Mouse (Mus musculus) hindbrain, embryonic 16.5 days (tissue): ENCODE results near the gene Slc7a7. TPM values are rescaled to one million over a fixed set of nuclear protein-coding genes. Genes with fewer than 3 reads are reported as not detected.

ENCODE experiments used
- ATAC-seq: fragments of 200-750 bp; cut with Nextera tagmentation; 2 replicates; pipeline ENCODE4 v1.8.0; 2017; ENCODE audit warnings: moderate TSS enrichment, moderate library complexity
- H3K27ac ChIP-seq: fragments of 300-500 bp; sonication (generic); 2 replicates; pipeline ENCODE4 v1.5.1; 2014; ENCODE audit warnings: low read depth, mild to moderate bottlenecking, control low read depth, low read length, moderate library complexity
- H3K27me3 ChIP-seq: fragments of 300-500 bp; sonication (generic); replicated peaks from 2 replicates; pipeline ENCODE4 v1.6.1; 2014; ENCODE audit warnings: low read length; ENCODE audit not compliant: control insufficient read depth, insufficient read depth
- H3K36me3 ChIP-seq: fragments of 300-500 bp; sonication (generic); 2 replicates; pipeline ENCODE4 v1.6.1; 2014; ENCODE audit warnings: mild to moderate bottlenecking, low read length, moderate library complexity, mixed read lengths; ENCODE audit not compliant: control insufficient read depth, insufficient read depth
- H3K4me1 ChIP-seq: fragments of 300-500 bp; sonication (generic); 2 replicates; pipeline ENCODE4 v1.6.1; 2014; ENCODE audit warnings: low read depth, low read length; ENCODE audit not compliant: control insufficient read depth, insufficient read depth
- H3K4me2 ChIP-seq: fragments of 300-500 bp; sonication (generic); 2 replicates; pipeline ENCODE4 v1.6.1; 2014; ENCODE audit warnings: mild to moderate bottlenecking, low read length, control low read depth, moderate library complexity
- H3K4me3 ChIP-seq: fragments of 300-500 bp; sonication (generic); 2 replicates; pipeline ENCODE4 v1.5.1; 2014; ENCODE audit warnings: mild to moderate bottlenecking, low read length, control low read depth, moderate library complexity
- H3K9ac ChIP-seq: fragments of 300-500 bp; sonication (generic); 2 replicates; pipeline ENCODE4 v1.6.1; 2014; ENCODE audit warnings: low read depth, mild to moderate bottlenecking, control low read depth, low read length, moderate library complexity
- H3K9me3 ChIP-seq: fragments of 300-500 bp; sonication (generic); 2 replicates; pipeline ENCODE4 v1.6.1; 2014; ENCODE audit warnings: mild to moderate bottlenecking, low read length, moderate library complexity; ENCODE audit not compliant: control insufficient read depth
- WGBS: fragments of 180-500 bp; shearing (Covaris S2); extraction: QIAGEN DNeasy Blood & Tissue Kit; methylation state at CpG from one replicate; pipeline ENCODE4 v1.1.7; 2014; 5-methylcytosine and 5-hydroxymethylcytosine counted together
- polyA plus RNA-seq: library from polyadenylated mRNA; unstranded; fragments of >200 nt; fragmentation: Nextera tagmentation; extraction: Ambion mirVana; gene quantifications from 2 replicates; pipeline ENCODE4 v1.2.1, GENCODE M21; 2015

Gene Slc7a7
- polyA plus RNA-seq, 1 experiment from 2014 or later = 4.9 TPM

DNA sequence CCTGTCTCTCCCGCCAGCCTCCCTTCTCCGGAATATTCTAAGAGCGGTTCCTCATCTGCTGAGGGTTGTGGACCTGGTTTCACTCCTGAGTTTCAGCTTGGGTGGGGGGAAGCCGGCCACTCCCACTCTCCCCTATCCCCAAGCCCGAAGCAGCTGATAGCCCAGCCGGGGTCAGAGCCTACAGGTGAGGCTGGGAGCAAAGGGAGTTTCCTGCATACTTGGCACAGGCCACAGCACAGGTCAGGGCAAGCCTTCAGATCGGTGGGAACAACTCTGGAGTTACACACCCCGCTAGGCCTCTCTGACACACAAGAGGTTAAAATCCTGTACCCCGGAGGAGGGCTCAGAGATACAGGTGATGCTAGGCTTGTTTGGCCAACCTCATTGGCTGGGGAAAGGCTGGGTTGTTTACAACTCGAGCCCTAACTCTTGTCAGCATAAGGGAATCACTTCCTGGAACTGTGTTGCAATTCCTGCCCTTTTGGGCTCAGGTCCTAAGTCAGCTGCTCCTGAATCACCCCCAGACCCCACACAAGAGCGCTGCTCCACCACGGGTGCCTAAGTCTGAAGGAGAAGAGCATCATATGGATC, 16.5 kb upstream of the Slc7a7 start:
- Histone ChIP-seq H3K27me3 (peaks cover 3% of the 10 kb centered on the region; the same call in 1 of the 2 replicates), H3K9me3 (no peaks in the 10 kb centered on the region), H3K27ac (no peak overlapping the region), H3K36me3 (0 out of 2 replicates have a peak, but pooled peaks cover 5% of the 10 kb centered on the region), H3K4me2 (peak overlapping the region; percentile 78), H3K9ac (peak overlapping the region; percentile 0; the same call in 1 of the 2 replicates), H3K4me1 (peaks cover 15% of the 10 kb centered on the region), H3K4me3 (peak overlapping the region; percentile 63)
- ATAC-seq = no peak
- WGBS = 66% methylated on average over 12 of the region's 12 CpGs

DNA sequence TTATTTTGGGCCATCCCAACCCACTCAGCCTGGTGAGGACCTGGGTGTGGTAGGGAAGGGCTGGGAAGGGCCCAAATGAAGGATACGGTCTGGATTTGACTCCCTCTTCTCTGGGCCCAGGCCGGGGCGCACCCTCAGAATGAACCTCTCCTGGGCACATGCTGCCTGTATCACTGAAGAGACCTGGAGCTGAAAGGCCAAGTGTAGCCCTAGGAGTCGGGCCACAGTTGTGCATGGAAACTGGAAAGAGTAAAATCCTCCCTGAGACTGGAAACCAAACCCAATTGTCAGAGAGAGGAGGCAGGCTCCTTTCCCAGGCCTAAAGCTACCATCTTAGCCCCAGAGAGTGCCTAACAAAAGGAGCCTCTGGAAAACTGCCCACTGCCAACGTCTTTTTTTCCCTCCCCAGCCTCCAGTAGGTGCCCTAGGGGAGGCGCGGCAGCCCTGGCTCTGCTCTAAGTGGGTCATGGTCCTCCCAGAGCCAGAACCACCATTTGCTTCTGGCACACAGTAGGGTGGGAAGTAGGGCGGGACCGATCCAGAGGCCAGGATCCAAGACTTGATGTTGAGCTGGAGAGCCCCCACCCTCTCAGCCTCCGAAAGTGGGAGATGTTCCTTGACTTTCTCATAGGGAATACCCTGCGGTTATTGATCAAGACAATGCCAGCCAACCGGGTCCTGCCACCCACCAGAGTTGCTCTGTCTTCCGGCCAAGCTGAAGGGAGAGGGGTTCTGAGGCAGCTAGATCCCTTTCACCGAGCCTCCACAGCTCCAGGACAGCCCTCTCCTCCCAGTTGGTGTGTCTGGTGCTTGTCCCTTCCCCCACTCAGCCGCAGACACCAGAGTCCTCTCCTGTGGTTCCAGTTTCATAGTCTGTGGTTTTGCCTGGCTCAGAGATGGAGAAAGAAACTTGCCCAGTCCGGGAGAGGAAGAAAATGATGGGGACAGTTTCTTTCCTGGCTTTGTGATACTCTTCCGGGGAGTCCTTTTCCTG, 15.6 kb upstream of the Slc7a7 start:
- H3K4me1 ChIP-seq = peaks cover 15% of the 10 kb centered on the region
- peak overlapping the region; percentile 90 for H3K27ac ChIP-seq
- H3K27me3 ChIP-seq = peaks cover 3% of the 10 kb centered on the region; the same call in 1 of the 2 replicates
- 37% methylated on average over 17 of the region's 17 CpGs for WGBS
- H3K36me3 ChIP-seq = 0 out of 2 replicates have a peak, but pooled peaks cover 5% of the 10 kb centered on the region
- no peaks in the 10 kb centered on the region for H3K9me3 ChIP-seq
- peak overlapping the region; percentile 63 for H3K4me3 ChIP-seq
- ATAC-seq = peak; percentile 66
- peak overlapping the region; percentile 78 for H3K9ac ChIP-seq
- peak overlapping the region; percentile 78 for H3K4me2 ChIP-seq

DNA sequence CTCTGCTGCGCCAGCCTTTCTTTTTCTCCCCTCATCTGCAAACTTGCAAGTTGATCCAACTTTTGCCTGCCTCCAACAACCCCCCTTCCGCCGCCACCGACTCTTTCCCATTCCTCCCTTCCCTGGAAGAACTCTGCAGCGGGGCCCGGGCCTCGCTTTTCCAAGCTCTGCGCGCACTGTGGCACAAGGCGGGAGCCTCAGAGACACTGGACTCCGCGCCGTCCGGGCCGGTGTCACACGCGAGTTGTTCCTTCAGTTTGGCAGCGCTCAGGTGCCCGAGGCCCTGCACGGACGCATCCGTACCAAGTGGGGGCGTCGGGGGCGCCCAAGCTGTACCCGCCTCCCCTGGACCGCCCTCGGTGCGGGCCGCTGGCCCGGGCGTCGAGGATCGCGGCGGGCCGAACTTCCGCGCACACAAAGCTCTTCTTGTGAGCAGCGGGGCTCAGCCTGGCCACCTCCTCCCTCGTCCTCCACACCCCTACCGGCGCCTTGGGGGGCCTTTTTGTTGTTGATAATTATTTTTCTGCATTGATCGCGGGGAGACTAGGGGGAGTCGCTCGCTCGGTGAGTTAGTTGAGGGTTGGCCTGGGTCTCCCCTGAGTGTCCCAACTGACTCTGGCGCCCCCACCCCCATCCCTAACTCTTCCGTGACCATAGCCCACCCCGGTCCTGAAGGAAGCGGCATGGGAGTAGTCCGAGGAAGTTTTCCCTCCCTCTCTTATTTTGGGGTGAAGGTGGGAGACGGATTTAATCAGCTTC, 14.7 kb upstream of the Slc7a7 start:
- Histone ChIP-seq H3K27ac (peak overlapping the region; percentile 90), H3K27me3 (peaks cover 3% of the 10 kb centered on the region; the same call in 1 of the 2 replicates), H3K4me1 (peaks cover 21% of the 10 kb centered on the region), H3K36me3 (0 out of 2 replicates have a peak, but pooled peaks cover 5% of the 10 kb centered on the region), H3K9ac (peak overlapping the region; percentile 78), H3K4me3 (peak overlapping the region; percentile 63), H3K4me2 (peak overlapping the region; percentile 78), H3K9me3 (no peaks in the 10 kb centered on the region)
- peak; percentile 25; the same call in 1 of the 2 replicates for ATAC-seq
- 2% methylated on average over 51 of the region's 54 CpGs for WGBS

DNA sequence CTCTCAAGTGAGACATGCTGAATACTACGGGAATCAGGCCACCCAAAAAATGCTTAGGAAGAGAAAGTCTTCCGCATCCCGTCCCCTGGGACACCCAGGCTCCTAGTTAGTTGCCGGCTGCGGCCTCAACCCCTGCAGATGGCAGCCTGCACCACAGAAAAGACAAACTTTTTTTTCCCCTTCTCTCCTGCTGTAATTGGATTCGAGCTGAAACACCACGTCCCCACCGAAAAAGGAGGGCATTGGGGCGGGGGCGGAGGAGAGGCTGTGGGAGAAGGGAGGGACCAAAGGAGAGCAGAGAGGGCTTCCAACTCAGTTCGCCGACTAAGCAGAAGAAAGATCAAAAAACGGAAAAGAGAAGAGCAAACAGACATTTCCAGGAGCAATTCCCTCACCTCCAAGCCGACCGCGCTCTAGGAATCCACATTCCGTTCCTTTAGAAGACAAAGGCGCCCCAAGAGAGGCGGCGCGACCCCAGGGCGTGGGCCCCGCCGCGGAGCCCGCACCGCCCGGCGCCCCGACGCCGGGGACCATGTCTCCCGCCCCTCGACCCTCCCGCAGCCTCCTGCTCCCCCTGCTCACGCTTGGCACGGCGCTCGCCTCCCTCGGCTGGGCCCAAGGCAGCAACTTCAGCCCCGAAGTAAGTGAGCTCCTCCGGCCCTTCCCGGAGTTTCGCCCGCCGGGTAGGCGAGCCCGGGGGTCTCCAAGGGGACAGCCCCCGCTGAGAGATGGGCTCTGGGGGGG, 13.9 kb upstream of the Slc7a7 start, which contains the start of gene Mmp14:
TSS of gene Mmp14 (plus strand) at position 279 of the 744 bp plus-strand sequence.
- WGBS = under 1% methylated on average over 48 of the region's 49 CpGs
- 0 out of 2 replicates have a peak, but pooled peaks cover 5% of the 10 kb centered on the region for H3K36me3 ChIP-seq
- H3K4me1 ChIP-seq = peaks cover 21% of the 10 kb centered on the region
- H3K9me3 ChIP-seq = no peaks in the 10 kb centered on the region
- peak within 1 kb of the TSS; percentile 90 for H3K27ac ChIP-seq
- H3K4me2 ChIP-seq = peak within 1 kb of the TSS; percentile 78
- H3K27me3 ChIP-seq = peaks cover 3% of the 10 kb centered on the region; the same call in 1 of the 2 replicates
- ATAC-seq = peak; percentile 49; the same call in 1 of the 2 replicates
- peak within 1 kb of the TSS; percentile 78 for H3K9ac ChIP-seq
- peak within 1 kb of the TSS; percentile 63 for H3K4me3 ChIP-seq

DNA sequence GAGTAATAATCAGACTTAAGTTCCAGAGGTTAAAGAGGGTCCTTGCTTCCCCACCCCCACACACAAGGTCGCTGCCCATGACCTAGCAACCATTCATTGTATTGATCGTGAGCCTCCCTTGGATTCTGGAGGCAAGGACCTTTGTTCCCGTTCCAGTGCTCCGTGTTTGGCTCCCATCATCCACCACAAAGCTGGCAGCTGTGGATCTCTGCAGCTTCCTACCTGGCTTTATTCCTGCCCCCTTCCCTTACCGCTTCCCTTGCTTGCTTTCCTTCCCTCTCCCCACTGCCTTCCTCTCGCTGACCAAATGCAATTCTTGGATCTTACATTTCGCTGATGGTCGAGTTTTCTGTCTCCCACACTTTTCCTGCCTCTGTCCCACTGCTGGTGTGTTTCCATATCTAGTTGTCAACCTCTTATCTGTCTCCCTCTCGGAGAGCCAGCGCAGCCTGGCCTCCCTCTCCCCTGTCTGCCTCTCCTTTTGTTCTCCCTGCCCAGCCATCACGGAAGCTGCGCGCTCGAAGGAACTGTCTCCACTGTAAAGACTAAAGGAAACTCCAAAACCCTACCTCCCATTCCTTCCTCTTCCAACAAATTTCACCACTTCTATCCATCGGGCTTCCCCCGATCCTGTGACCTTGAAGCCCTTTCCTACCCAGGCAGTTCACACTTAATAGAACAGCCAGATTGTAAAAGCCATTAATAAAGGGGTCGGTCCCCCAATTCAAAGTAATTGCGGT, 13.0 kb upstream of the Slc7a7 start:
- WGBS = 4% methylated on average over 18 of the region's 18 CpGs
- no peak for ATAC-seq
- 0 out of 2 replicates have a peak, but pooled peaks cover 5% of the 10 kb centered on the region for H3K36me3 ChIP-seq
- H3K4me1 ChIP-seq = peaks cover 24% of the 10 kb centered on the region
- H3K9ac ChIP-seq = peak overlapping the region; percentile 78
- peak overlapping the region; percentile 90 for H3K27ac ChIP-seq
- no peaks in the 10 kb centered on the region for H3K9me3 ChIP-seq
- peak overlapping the region; percentile 63 for H3K4me3 ChIP-seq
- H3K27me3 ChIP-seq = peaks cover 3% of the 10 kb centered on the region; the same call in 1 of the 2 replicates
- peak overlapping the region; percentile 78 for H3K4me2 ChIP-seq

DNA sequence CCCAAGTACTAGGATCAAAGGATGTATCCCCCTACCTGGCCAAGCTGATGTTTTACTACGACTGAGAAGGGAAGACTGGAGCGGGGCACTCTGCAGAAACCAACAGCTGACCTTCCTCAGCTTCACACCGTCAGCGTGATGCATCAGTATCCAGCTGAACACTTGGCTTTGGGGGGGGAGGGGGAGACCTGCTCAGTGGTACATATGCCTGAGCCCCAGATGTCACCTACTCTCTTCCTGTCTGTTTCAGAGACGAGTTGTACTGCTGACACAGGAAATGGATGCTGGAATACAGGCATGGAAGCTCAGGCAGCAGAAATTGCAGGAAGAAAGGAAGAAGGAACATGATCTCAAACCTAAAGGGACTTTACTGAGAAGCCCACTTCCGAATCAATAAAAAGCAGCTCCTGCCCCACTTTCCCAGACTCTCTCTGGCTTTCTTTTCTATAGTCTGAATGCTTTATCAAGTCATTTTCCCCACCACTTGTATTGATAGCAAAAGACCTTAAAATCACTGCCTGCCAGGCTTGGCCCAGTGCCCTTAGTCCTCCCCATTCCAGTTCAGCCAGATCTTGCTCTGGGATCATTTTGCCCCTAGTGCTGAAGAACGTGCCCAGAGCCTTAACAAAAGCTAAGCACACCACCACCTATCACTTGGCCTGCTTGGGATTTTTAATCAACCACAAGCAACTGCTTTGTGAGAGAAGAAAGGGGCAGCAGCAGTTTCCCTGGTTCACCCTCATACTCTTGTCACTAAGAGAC, 11.9 kb upstream of the Slc7a7 start:
- ATAC-seq = no peak
- Histone ChIP-seq H3K9ac (no peak overlapping the region; the same call in 1 of the 2 replicates), H3K27ac (peak overlapping the region; percentile 90; the same call in 1 of the 2 replicates), H3K4me2 (no peak overlapping the region), H3K4me1 (peaks cover 24% of the 10 kb centered on the region), H3K9me3 (no peaks in the 10 kb centered on the region), H3K4me3 (no peak overlapping the region), H3K36me3 (0 out of 2 replicates have a peak, but pooled peaks cover 5% of the 10 kb centered on the region), H3K27me3 (peaks cover 3% of the 10 kb centered on the region; the same call in 1 of the 2 replicates)
- 49% methylated on average over 7 of the region's 7 CpGs for WGBS

DNA sequence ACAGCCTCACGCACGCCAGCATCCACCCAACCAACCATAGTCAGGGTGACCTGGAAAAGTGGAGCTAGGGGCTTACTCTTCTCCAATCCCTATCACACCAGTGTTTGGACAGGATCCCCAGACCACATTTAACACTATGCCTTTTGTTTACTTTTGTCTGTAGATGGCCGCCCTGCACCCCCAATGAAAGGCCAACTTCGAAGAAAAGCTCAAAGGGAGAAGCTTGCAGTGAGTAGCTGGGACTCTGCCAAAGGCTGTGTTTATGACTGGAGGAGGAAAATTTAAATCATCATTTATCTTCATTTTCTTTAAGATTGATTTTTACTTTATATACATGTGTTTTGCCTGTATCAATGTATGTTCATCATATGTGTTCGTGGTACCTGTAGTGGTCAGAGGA, 10.8 kb upstream of the Slc7a7 start:
- no peak overlapping the region for H3K4me3 ChIP-seq
- H3K9ac ChIP-seq = no peak overlapping the region
- H3K27ac ChIP-seq = no peak overlapping the region
- ATAC-seq = no peak
- H3K27me3 ChIP-seq = peaks cover 3% of the 10 kb centered on the region; the same call in 1 of the 2 replicates
- 0 out of 2 replicates have a peak, but pooled peaks cover 5% of the 10 kb centered on the region for H3K36me3 ChIP-seq
- H3K4me1 ChIP-seq = peaks cover 24% of the 10 kb centered on the region
- 90% methylated on average over 5 of the region's 5 CpGs for WGBS
- no peak overlapping the region for H3K4me2 ChIP-seq
- H3K9me3 ChIP-seq = no peaks in the 10 kb centered on the region
